Mouse (Mus musculus): Measurements from ENCODE around the gene Srgn. TPM values are rescaled to one million over a fixed set of nuclear protein-coding genes. Genes with fewer than 3 reads are reported as not detected.
"Not testable (repeated sequence)": the region's sequence is repeated elsewhere in the genome, so short reads cannot be mapped to it uniquely, and the experiment has no call there.

Gene Srgn
- polyA plus RNA-seq, 1 experiment from 2014 or later = 245 TPM

DNA sequence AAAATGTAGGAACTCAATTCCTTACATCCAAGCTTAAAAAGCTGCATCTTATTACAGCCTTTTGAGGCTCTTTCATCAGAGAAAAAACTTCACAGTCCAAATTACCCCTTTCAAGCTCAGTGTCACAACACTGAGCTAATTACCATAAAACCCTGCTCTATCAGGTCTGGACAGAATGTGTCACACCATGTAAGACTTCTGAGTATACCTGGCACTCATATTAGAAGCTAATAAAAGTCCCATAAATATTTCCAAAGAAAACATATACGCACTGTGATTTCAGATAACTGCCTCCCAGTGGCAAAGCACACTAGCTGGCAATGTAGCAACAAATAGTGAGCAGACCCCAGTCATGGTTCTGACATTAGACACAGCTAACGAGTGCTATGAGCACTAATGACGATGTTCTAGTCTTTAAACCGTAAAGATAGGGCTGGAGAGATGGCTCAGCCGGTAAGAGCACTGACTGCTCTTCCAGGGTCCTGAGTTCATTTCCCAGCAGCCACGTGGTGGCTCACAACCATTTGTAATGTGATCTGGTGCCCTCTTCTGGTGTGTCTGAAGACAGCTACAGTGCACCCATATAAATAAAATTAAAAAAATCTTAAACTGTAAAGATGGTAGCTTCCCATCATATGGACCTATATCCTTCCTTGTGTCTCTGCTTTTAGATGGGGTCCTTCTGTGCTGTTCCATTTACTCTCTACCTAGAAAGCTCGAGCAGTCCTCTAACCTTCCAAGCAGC is 46.0 kb downstream of the Srgn start:
- Histone ChIP-seq H3K27me3 (replicated peaks; ENCODE audit: insufficient read depth, low read length) (no peaks in the 10 kb centered on the region), H3K9me3 (ENCODE audit: low read length) (no peaks in the 10 kb centered on the region), H3K4me1 (ENCODE audit: insufficient read depth, low read depth, low read length) (no peaks in the 10 kb centered on the region; the same call in 1 of the 2 replicates), H3K36me3 (ENCODE audit: insufficient read depth, low read length) (no peaks in the 10 kb centered on the region), H3K4me3 (ENCODE audit: low read depth, low read length) (no peak overlapping the region), H3K27ac (ENCODE audit: low read length) (no peak overlapping the region), H3K9ac (replicated peaks; ENCODE audit: low read depth) (no peak overlapping the region), H3K4me2 (replicated peaks; ENCODE audit: low read depth, low read length) (no peak overlapping the region)
- WGBS = 72% methylated on average over 7 of the region's 7 CpGs
- DNase-seq (ENCODE audit: low spot score) = no peak
- TF ChIP-seq EP300 (IDR thresholded peaks at IDR 0.05) (no peak), CTCF (IDR thresholded peaks at IDR 0.05) (no peak)
- no peak for ATAC-seq

DNA sequence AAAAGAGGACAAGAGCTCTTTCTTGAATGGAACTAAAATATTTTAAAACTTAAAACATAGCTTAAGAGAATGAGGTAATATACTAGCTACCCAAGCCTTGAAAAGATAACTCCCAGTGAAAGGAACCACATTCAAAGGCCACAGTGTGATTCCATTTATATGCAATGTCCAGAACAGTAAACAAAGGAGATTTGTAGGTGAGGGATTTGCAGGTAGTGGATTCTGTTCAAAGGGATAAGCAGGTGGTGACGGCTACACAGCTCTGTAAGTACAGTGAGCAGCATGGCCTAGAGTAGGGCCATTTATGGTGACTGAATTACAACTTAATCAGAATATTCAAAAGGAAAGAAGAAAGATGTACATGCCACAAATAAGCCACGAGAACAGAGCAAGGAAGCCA is 50.3 kb downstream of the Srgn start:
- H3K4me2 ChIP-seq (replicated peaks; ENCODE audit: low read depth, low read length) = no peak overlapping the region
- ATAC-seq = no peak
- no peaks in the 10 kb centered on the region for H3K27me3 ChIP-seq (replicated peaks; ENCODE audit: insufficient read depth, low read length)
- H3K9ac ChIP-seq (replicated peaks; ENCODE audit: low read depth) = no peak overlapping the region
- no peak overlapping the region for H3K27ac ChIP-seq (ENCODE audit: low read length)
- H3K36me3 ChIP-seq (ENCODE audit: insufficient read depth, low read length) = no peaks in the 10 kb centered on the region
- H3K4me1 ChIP-seq (ENCODE audit: insufficient read depth, low read depth, low read length) = no peaks in the 10 kb centered on the region
- H3K9me3 ChIP-seq (ENCODE audit: low read length) = no peaks in the 10 kb centered on the region
- 75% methylated on average over 2 of the region's 2 CpGs for WGBS
- no peak overlapping the region for H3K4me3 ChIP-seq (ENCODE audit: low read depth, low read length)
- TF ChIP-seq CTCF (IDR thresholded peaks at IDR 0.05) (no peak), EP300 (IDR thresholded peaks at IDR 0.05) (no peak)
- no peak for DNase-seq (ENCODE audit: low spot score)

DNA sequence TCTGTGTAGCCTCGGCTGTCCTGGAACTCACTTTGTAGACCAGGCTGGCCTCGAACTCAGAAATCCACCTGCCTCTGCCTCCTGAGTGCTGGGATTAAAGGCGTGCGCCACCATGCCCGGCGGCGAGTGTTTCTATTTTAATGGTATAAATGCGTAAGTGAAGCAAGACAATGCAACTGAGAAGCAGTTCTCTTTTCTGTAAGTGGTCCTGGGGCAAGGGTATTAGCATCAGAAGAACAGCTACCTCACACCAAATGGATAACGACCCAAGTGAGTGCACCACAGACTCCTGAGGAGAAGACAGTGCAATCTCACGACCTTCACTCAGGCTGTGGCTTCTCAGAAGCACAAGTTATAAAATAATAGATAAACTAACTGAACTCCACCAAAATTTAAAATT is 52.3 kb downstream of the Srgn start:
- Histone ChIP-seq H3K9me3 (ENCODE audit: low read length) (no peaks in the 10 kb centered on the region), H3K4me3 (ENCODE audit: low read depth, low read length) (no peak overlapping the region), H3K4me2 (replicated peaks; ENCODE audit: low read depth, low read length) (no peak overlapping the region), H3K9ac (replicated peaks; ENCODE audit: low read depth) (no peak overlapping the region), H3K27ac (ENCODE audit: low read length) (no peak overlapping the region), H3K27me3 (replicated peaks; ENCODE audit: insufficient read depth, low read length) (no peaks in the 10 kb centered on the region), H3K36me3 (ENCODE audit: insufficient read depth, low read length) (no peaks in the 10 kb centered on the region), H3K4me1 (ENCODE audit: insufficient read depth, low read depth, low read length) (no peaks in the 10 kb centered on the region)
- ATAC-seq = no peak
- TF ChIP-seq EP300 (IDR thresholded peaks at IDR 0.05) = no peak
- no peak for TF ChIP-seq CTCF (IDR thresholded peaks at IDR 0.05)
- WGBS = 92% methylated on average over 10 of the region's 10 CpGs
- DNase-seq (ENCODE audit: low spot score) = no peak

- no peak overlapping the region for H3K27ac ChIP-seq (ENCODE audit: low read length)
- TF ChIP-seq EP300 (IDR thresholded peaks at IDR 0.05) = no peak; the same call in 1 of the 2 replicates
- no peak for TF ChIP-seq CTCF (IDR thresholded peaks at IDR 0.05)
- H3K4me2 ChIP-seq (replicated peaks; ENCODE audit: low read depth, low read length) = no peak overlapping the region
- ATAC-seq (peak; percentile 47; the same call in 1 of the 2 replicates), DNase-seq (ENCODE audit: low spot score) (peak; percentile 22)
- no peak overlapping the region for H3K4me3 ChIP-seq (ENCODE audit: low read depth, low read length)
- WGBS = 65% methylated on average over 5 of the region's 5 CpGs
- no peaks in the 10 kb centered on the region for H3K27me3 ChIP-seq (replicated peaks; ENCODE audit: insufficient read depth, low read length)
- H3K9ac ChIP-seq (replicated peaks; ENCODE audit: low read depth) = no peak overlapping the region
- no peaks in the 10 kb centered on the region for H3K9me3 ChIP-seq (ENCODE audit: low read length)
- 0 out of 2 replicates have a peak, but pooled peaks cover 5% of the 10 kb centered on the region for H3K36me3 ChIP-seq (ENCODE audit: insufficient read depth, low read length)
- H3K4me1 ChIP-seq (ENCODE audit: insufficient read depth, low read depth, low read length) = no peaks in the 10 kb centered on the region
Observed at GRCm38 (mm10) chr10:62471105-62471504, 56.1 kb downstream of the Srgn start.

GRCm38 (mm10) chr10:62469736-62470135 is 57.5 kb downstream of the Srgn start:
- Histone ChIP-seq H3K9me3 (ENCODE audit: low read length) (no peaks in the 10 kb centered on the region), H3K27ac (ENCODE audit: low read length) (no peak overlapping the region), H3K4me2 (replicated peaks; ENCODE audit: low read depth, low read length) (no peak overlapping the region), H3K27me3 (replicated peaks; ENCODE audit: insufficient read depth, low read length) (no peaks in the 10 kb centered on the region), H3K9ac (replicated peaks; ENCODE audit: low read depth) (no peak overlapping the region), H3K36me3 (ENCODE audit: insufficient read depth, low read length) (0 out of 2 replicates have a peak, but pooled peaks cover 5% of the 10 kb centered on the region), H3K4me1 (ENCODE audit: insufficient read depth, low read depth, low read length) (no peaks in the 10 kb centered on the region), H3K4me3 (ENCODE audit: low read depth, low read length) (no peak overlapping the region)
- ATAC-seq (no peak), DNase-seq (ENCODE audit: low spot score) (no peak)
- no peak for TF ChIP-seq CTCF (IDR thresholded peaks at IDR 0.05)
- TF ChIP-seq EP300 (IDR thresholded peaks at IDR 0.05) = no peak
- 92% methylated on average over 4 of the region's 4 CpGs for WGBS

- no peak for ATAC-seq
- H3K36me3 ChIP-seq (ENCODE audit: insufficient read depth, low read length) = peaks cover 28% of the 10 kb centered on the region
Observed at GRCm38 (mm10) chr10:62461321-62461720, 65.9 kb downstream of the Srgn start.

GRCm38 (mm10) chr10:62452001-62452400 is 75.2 kb downstream of the Srgn start:
- not testable (repeated sequence) for H3K4me2 ChIP-seq (replicated peaks; ENCODE audit: low read depth, low read length); ATAC-seq; DNase-seq (ENCODE audit: low spot score); H3K9ac ChIP-seq (replicated peaks; ENCODE audit: low read depth); H3K4me3 ChIP-seq (ENCODE audit: low read depth, low read length); H3K9me3 ChIP-seq (ENCODE audit: low read length); H3K27ac ChIP-seq (ENCODE audit: low read length); H3K4me1 ChIP-seq (ENCODE audit: insufficient read depth, low read depth, low read length); H3K27me3 ChIP-seq (replicated peaks; ENCODE audit: insufficient read depth, low read length)
- WGBS = 62% methylated on average over 11 of the region's 11 CpGs
- peaks cover 16% of the 10 kb centered on the region; the same call in 1 of the 2 replicates for H3K36me3 ChIP-seq (ENCODE audit: insufficient read depth, low read length)

More at GRCm38 (mm10) chr10:62461321-62461720, 65.9 kb downstream of the Srgn start:
- Histone ChIP-seq H3K4me2 (replicated peaks; ENCODE audit: low read depth, low read length) (no peak overlapping the region), H3K27me3 (replicated peaks; ENCODE audit: insufficient read depth, low read length) (no peaks in the 10 kb centered on the region), H3K27ac (ENCODE audit: low read length) (no peak overlapping the region), H3K9me3 (ENCODE audit: low read length) (no peaks in the 10 kb centered on the region), H3K4me3 (ENCODE audit: low read depth, low read length) (no peak overlapping the region), H3K9ac (replicated peaks; ENCODE audit: low read depth) (no peak overlapping the region), H3K4me1 (ENCODE audit: insufficient read depth, low read depth, low read length) (no peaks in the 10 kb centered on the region)
- no peak for TF ChIP-seq CTCF (IDR thresholded peaks at IDR 0.05)
- no peak for TF ChIP-seq EP300 (IDR thresholded peaks at IDR 0.05)
- no peak for DNase-seq (ENCODE audit: low spot score)
